Mouse (Mus musculus) heart, adult 2 months (tissue): ENCODE results near the gene Scnn1a. TPM values are rescaled to one million over a fixed set of nuclear protein-coding genes. Genes with fewer than 3 reads are reported as not detected.

Experiments
- DNase-seq, 2 experiments: peaks; one replicate each; pipeline ENCODE4 v3.0.0; 2021
- H3K27ac ChIP-seq: fragments of 200-600 bp; 2 replicates; pipeline ENCODE4 v1.8.1; 2022
- H3K27me3 ChIP-seq: fragments of 200-500 bp; 2 replicates; pipeline ENCODE4 v1.6.1; 2012; ENCODE audit warnings: mild to moderate bottlenecking, low read length, inconsistent platforms, mixed read lengths; ENCODE audit not compliant: control insufficient read depth, insufficient read depth
- H3K36me3 ChIP-seq: fragments of 200-500 bp; 2 replicates; pipeline ENCODE4 v1.6.1; 2012; ENCODE audit warnings: low read length, inconsistent platforms; ENCODE audit not compliant: control insufficient read depth, insufficient read depth
- H3K4me1 ChIP-seq: fragments of 200-500 bp; 2 replicates; pipeline ENCODE4 v1.6.1; 2011; ENCODE audit warnings: low read length; ENCODE audit not compliant: control insufficient read depth, insufficient read depth
- H3K4me3 ChIP-seq: fragments of 200-600 bp; 2 replicates; pipeline ENCODE4 v1.8.1; 2022
- H3K79me2 ChIP-seq: fragments of 200-500 bp; replicated peaks from 2 replicates; pipeline ENCODE4 v1.6.1; 2012; ENCODE audit warnings: mild to moderate bottlenecking, inconsistent platforms, low read length, moderate library complexity, mixed read lengths; ENCODE audit not compliant: control insufficient read depth, insufficient read depth
- H3K9ac ChIP-seq: fragments of 200-500 bp; 2 replicates; pipeline ENCODE4 v1.6.1; 2012; ENCODE audit warnings: low read depth, mild to moderate bottlenecking, control low read depth, inconsistent platforms, low read length, mixed read lengths
- CTCF ChIP-seq: fragments of 200-600 bp; IDR thresholded peaks from 2 replicates; pipeline ENCODE4 v1.8.1; 2022; ENCODE audit warnings: antibody characterized with exemption, mild to moderate bottlenecking, moderate library complexity
- EP300 ChIP-seq: fragments of 200-500 bp; IDR thresholded peaks from 2 replicates; pipeline ENCODE4 v1.6.1; 2011; ENCODE audit warnings: low read depth, low read length, control low read depth; ENCODE audit not compliant: insufficient read depth
- POLR2A ChIP-seq: fragments of 200-500 bp; IDR thresholded peaks from 2 replicates; pipeline ENCODE4 v1.6.1; 2011; ENCODE audit warnings: mild to moderate bottlenecking, low read depth, low read length, control low read depth; ENCODE audit not compliant: insufficient read depth
- WGBS: fragments of 180-500 bp; shearing (Covaris S2); methylation state at CpG from one replicate; pipeline ENCODE4 v1.1.7; 2018; 5-methylcytosine and 5-hydroxymethylcytosine counted together
- intact Hi-C: fragments of 180-260 bp; cut with DNase I; formaldehyde crosslinking; loops from one replicate; pipeline ENCODE4 v1.15.1; 2025
- polyA plus RNA-seq: library from polyadenylated mRNA; depleted of rRNA; stranded (reverse); fragments of >200 nt; gene quantifications from 2 replicates; pipeline ENCODE4 v1.2.3, GENCODE M21; 2012
- total RNA-seq, 2 experiments: library from RNA; stranded (reverse); gene quantifications; 2 replicates each; pipeline ENCODE4 v1.2.3; 2021

Gene Scnn1a
- total and polyA plus RNA-seq, 3 experiments, result 0.37 to 3.1 (median 0.75) TPM

- H3K79me2 ChIP-seq, result no peaks in the 10 kb centered on the region
- intact Hi-C loops, result no loop called here
- DNase-seq, result peak in 1 of 2 experiments; percentile 53
- no peaks in the 10 kb centered on the region for H3K36me3 ChIP-seq
- no peak overlapping the region; the same call in 1 of the 2 replicates for H3K27ac ChIP-seq
- H3K27me3 ChIP-seq, result no peaks in the 10 kb centered on the region
- H3K4me1 ChIP-seq, result peaks cover 16% of the 10 kb centered on the region
- no peak overlapping the region for H3K4me3 ChIP-seq
- no peak overlapping the region for H3K9ac ChIP-seq
- no peak for TF ChIP-seq POLR2A
- no peak for TF ChIP-seq EP300
- no peak for TF ChIP-seq CTCF
- 21% methylated on average over 8 of the region's 8 CpGs for WGBS
Measured at GRCm38 (mm10) chr6:125344084-125344483, 23.6 kb downstream of the Scnn1a start.

GRCm38 (mm10) chr6:125344866-125345265 lies 24.4 kb downstream of the Scnn1a start:
- intact Hi-C loops, result no loop called here
- no peak for DNase-seq
- no peak overlapping the region for H3K27ac ChIP-seq
- no peaks in the 10 kb centered on the region for H3K79me2 ChIP-seq
- no peaks in the 10 kb centered on the region for H3K27me3 ChIP-seq
- TF ChIP-seq EP300 (no peak), CTCF (no peak), POLR2A (no peak)
- no peak overlapping the region for H3K4me3 ChIP-seq
- WGBS, result 65% methylated on average over 4 of the region's 4 CpGs
- H3K4me1 ChIP-seq, result peaks cover 13% of the 10 kb centered on the region
- no peaks in the 10 kb centered on the region for H3K36me3 ChIP-seq
- H3K9ac ChIP-seq, result no peak overlapping the region

- WGBS, result 79% methylated on average over 1 of the region's 1 CpGs
Measured at GRCm38 (mm10) chr6:125345625-125346024, 25.2 kb downstream of the Scnn1a start.

GRCm38 (mm10) chr6:125346029-125346428 lies 25.6 kb downstream of the Scnn1a start:
- WGBS, result 81% methylated on average over 2 of the region's 2 CpGs
- Histone ChIP-seq H3K9ac (no peak overlapping the region), H3K4me1 (peaks cover 9% of the 10 kb centered on the region)

More at GRCm38 (mm10) chr6:125345625-125346024, 25.2 kb downstream of the Scnn1a start:
- intact Hi-C loops, result no loop called here
- H3K4me3 ChIP-seq, result no peak overlapping the region
- H3K9ac ChIP-seq, result no peak overlapping the region
- TF ChIP-seq EP300 (no peak), CTCF (no peak), POLR2A (no peak)
- no peaks in the 10 kb centered on the region for H3K79me2 ChIP-seq
- no peak overlapping the region for H3K27ac ChIP-seq
- H3K36me3 ChIP-seq, result no peaks in the 10 kb centered on the region
- H3K27me3 ChIP-seq, result no peaks in the 10 kb centered on the region
- H3K4me1 ChIP-seq, result peaks cover 11% of the 10 kb centered on the region
- DNase-seq, result no peak

GRCm38 (mm10) chr6:125348721-125349574 lies 28.5 kb downstream of the Scnn1a start, which contains the start of gene Tnfrsf1a:
TSS of gene Tnfrsf1a (plus strand) at chr6:125349362.
- peak within 1 kb of the TSS; percentile 98 for H3K27ac ChIP-seq
- DNase-seq, result peak in 1 of 2 experiments; percentile 60
- no peak for TF ChIP-seq EP300
- TF ChIP-seq CTCF, result no peak
- TF ChIP-seq POLR2A, result no peak
- WGBS, result 15% methylated on average over 22 of the region's 22 CpGs
- H3K79me2 ChIP-seq, result no peaks in the 10 kb centered on the region
- H3K4me3 ChIP-seq, result peak within 1 kb of the TSS; percentile 71
- no peaks in the 10 kb centered on the region; the same call in 1 of the 2 replicates for H3K36me3 ChIP-seq
- no peaks in the 10 kb centered on the region for H3K27me3 ChIP-seq
- intact Hi-C loops, result loop anchor here (2.0 kb wide), 1 partner anchor 18 kb away; no protein-coding TSS in a partner anchor
- peaks cover 28% of the 10 kb centered on the region for H3K4me1 ChIP-seq
- H3K9ac ChIP-seq, result peak within 1 kb of the TSS; percentile 83

More at GRCm38 (mm10) chr6:125346029-125346428, 25.6 kb downstream of the Scnn1a start:
- Histone ChIP-seq H3K79me2 (no peaks in the 10 kb centered on the region), H3K4me3 (no peak overlapping the region), H3K27ac (no peak overlapping the region), H3K27me3 (no peaks in the 10 kb centered on the region), H3K36me3 (no peaks in the 10 kb centered on the region)
- TF ChIP-seq POLR2A (no peak), CTCF (no peak), EP300 (no peak)
- DNase-seq, result no peak
- intact Hi-C loops, result no loop called here

GRCm38 (mm10) chr6:125349575-125350230 lies 29.2 kb downstream of the Scnn1a start:
- Histone ChIP-seq H3K4me3 (peak overlapping the region; percentile 71), H3K9ac (peak overlapping the region; percentile 83), H3K4me1 (peaks cover 24% of the 10 kb centered on the region), H3K27me3 (no peaks in the 10 kb centered on the region), H3K36me3 (no peaks in the 10 kb centered on the region; the same call in 1 of the 2 replicates), H3K79me2 (no peaks in the 10 kb centered on the region), H3K27ac (peak overlapping the region; percentile 98)
- peak; percentile 79 to 84 for DNase-seq
- TF ChIP-seq POLR2A (peak; percentile 72), CTCF (no peak), EP300 (peak; percentile 75; the same call in 1 of the 2 replicates)
- WGBS, result 1% methylated on average over 27 of the region's 27 CpGs
- intact Hi-C loops, result loop anchor here (2.0 kb wide), 1 partner anchor 19 kb away; no protein-coding TSS in a partner anchor
